Mouse (Mus musculus) left cerebral cortex, postnatal 36 days (tissue): ENCODE results near the gene Sox4. TPM values are rescaled to one million over a fixed set of nuclear protein-coding genes. Genes with fewer than 3 reads are reported as not detected.

Experiments
- DNase-seq, 2 experiments: peaks; one replicate each; pipeline ENCODE4 v3.0.0; 2021 to 2022; ENCODE audit warnings: low spot score in 2 of 2, mixed read lengths in 1 of 2
- intact Hi-C: fragments of 180-260 bp; cut with DNase I; formaldehyde crosslinking; loops from one replicate; pipeline ENCODE4 v1.15.1; 2025
- total RNA-seq, 2 experiments: library from RNA; stranded (reverse); gene quantifications; 2 replicates each; pipeline ENCODE4 v1.2.3; 2021

The Sox4 gene
- 10 to 100 TPM; 21.9 to 24.1 TPM for total RNA-seq

DNA sequence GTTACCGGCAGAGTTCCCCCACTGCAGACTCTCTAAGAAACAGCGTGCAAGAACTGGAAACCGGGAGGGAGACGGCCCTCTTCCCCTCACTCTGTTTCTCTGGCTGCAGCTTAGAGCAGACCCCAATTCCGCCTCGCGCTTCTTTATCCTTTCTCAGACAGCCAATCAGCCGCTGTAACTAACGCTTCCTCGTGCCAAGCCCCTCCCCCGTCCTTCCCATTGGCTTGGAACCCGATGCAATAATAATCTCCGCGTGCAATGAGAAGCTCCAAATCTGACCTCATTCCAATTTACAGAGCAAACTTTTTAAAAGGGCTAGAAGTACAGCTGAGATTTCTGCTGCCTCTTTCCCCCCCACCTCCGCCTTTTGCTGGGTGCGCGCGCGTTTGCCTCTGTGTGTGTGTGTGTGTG, at the start of gene Sox4:
Gene Sox4 (minus strand): TSS at position 133 of the 411 bp plus-strand sequence.
- intact Hi-C loops, result loop anchor here (5.0 to 10.0 kb wide), 2 partner anchors 199 to 411 kb away; no protein-coding TSS in a partner anchor
- peak; percentile 90 to 93 for DNase-seq

GRCm38 (mm10) chr13:28991899-28992664, 38.6 kb upstream of the Sox4 start:
- DNase-seq, result no peak
- intact Hi-C loops, result no loop called here

- no peak for DNase-seq
- intact Hi-C loops, result no loop called here
Observed at GRCm38 (mm10) chr13:28988751-28989703, 35.5 kb upstream of the Sox4 start.

DNA sequence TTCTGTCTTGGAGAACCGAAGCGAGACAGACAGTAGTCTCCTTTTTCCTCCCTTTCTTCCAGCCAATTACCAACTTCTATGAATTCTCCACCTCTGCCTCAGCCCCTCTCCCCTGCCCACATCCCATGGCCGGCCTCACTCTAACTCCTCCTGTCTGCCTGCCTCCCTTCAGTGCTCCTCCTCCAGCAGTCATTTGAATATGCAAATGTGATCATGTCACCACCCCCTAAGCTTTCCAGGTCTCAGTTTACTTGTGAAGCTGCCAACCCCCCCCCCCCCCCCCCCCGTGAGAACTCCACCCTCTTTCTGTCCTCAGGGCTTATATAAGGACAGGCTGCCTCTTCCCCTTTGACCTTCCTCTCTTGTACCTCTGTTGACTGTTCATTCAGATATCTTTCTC, 27.2 kb upstream of the Sox4 start:
- intact Hi-C loops, result no loop called here
- DNase-seq, result no peak

GRCm38 (mm10) chr13:28975011-28975410, 21.5 kb upstream of the Sox4 start:
- intact Hi-C loops, result no loop called here
- no peak for DNase-seq

GRCm38 (mm10) chr13:28974597-28974996, 21.1 kb upstream of the Sox4 start:
- no peak for DNase-seq
- intact Hi-C loops, result no loop called here

DNA sequence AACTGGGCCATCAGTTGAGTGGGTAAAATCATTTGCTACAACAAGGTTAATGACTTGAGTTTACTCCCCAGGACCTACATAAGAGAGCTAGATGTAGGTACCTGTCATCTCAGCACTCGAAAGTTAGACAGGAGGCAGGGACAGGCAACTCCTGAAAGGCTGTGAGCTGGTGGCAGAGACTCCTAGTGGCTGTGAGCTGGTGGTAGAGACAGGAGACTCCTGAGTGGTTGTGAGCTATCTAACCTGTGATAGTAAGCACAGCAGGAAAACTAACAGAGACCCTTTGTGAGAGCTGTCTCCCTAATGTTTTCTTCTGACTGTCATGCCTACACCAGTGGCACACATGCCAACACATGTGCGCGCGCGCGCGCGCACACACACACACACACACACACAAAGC, 7.4 kb upstream of the Sox4 start:
- no peak for DNase-seq
- intact Hi-C loops, result no loop called here

DNA sequence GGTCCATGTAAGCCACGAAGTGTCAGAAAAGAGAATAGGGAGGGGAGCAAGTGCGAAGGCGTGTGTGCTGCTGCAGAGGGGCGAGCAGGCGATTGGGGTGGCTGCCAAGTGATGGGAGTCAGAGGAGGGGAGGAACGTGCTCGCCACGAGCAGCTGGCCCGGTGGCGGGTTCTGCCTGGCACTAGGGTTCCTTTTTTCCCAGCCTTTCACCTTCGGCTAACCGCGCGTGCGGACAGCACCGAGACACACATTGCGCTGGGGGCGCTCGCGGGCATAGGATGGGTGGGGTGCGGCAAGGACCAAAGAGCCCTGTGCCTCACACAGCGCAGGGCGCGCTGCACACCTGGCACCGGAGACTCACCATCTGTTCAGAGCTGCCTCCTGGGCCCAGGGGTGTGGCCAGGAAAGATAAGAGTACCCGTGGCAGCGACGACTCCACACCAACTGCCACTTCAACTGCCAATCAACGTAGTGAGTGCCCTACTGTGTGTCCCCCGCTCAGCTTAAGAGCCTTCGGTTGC, 6.0 kb upstream of the Sox4 start:
- peak; percentile 83 to 85 for DNase-seq
- intact Hi-C loops, result loop anchor here (2.0 to 10.0 kb wide), 4 partner anchors 205 to 875 kb away; no protein-coding TSS in a partner anchor

DNA sequence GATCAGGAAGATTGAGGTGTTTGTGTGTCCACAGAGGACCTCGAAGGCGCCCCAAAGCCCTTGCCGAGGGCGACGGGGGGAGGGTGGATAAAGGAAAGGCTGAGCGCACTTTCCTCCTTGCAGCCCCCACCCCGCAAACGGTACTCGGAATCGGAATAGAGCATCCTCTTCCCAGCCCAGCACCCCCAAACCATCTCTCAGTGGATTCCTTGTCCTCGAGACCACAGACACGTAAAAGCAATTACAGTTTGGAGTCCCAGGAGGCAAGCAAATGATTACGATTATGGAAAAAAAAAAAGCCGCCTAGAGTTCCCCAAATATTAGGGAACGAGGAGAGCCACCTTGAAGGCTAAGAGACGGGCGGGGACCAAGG, 5.5 kb upstream of the Sox4 start:
- intact Hi-C loops, result loop anchor here (2.0 to 10.0 kb wide), 4 partner anchors 204 to 876 kb away; no protein-coding TSS in a partner anchor
- DNase-seq, result no peak

DNA sequence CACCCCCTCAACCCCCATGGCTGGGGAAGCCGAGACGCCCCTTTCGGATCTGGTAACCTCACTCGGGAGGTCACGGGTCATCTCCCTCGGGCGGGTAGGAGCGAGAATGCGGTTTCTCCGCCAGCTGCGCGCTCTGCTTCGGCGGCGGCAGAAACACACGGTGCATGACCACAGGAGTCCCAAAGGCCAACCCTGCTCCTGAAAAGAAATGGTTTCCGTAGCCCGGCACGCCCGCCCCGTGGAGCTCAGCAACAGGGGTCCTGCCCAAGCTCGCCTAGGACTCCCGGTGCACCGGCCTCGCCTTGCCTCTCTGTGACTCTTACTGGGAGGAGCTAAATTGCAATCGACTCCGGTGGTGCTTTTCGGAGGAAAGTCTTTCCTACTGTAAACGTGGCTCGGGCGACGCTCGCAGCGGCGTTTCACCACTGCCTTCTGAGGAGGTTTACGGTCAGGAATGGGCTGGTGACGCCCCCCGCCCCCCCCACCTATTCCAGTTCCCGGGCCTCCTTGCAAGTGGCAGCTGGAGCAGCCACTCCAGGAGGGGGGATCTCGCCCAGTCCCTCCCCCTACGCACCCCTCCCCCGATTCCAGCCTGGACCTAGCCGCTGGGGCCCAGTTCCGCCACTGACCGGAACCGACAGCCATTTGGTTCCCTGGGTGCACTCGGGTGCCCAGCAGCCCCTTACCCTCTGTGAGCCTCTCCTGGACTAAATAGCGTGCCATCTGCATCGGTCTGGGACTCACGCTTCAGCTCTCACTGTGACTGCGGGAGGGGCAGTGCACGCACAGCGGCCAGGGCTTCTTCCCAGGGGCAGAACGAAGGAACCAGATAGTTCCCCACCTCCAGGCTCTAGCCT, 4.9 kb upstream of the Sox4 start:
- intact Hi-C loops, result loop anchor here (1.0 to 10.0 kb wide), 5 partner anchors 58 to 876 kb away; no protein-coding TSS in a partner anchor
- peak; percentile 75 to 79 for DNase-seq

DNA sequence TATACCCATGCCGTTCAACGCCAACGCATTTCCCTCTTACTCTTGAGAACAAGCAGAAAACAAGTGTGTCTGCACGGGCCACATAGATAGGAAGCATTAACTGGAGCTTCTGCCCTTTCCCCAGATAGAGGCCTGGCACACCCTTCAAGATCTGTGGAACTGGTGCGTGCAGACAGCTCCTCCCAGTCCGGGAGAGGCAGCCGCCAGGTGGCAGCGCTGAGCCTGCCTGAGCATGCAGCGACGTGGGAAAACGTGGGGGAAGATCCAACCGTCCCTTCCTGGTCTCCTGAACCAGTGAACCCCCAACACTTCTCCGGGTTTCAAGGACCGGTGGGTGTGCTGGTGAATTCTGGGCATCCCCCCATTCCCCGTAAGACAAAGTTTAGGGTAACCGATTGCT, 4.3 kb upstream of the Sox4 start:
- peak; percentile 93 to 94 for DNase-seq
- intact Hi-C loops, result loop anchor here (1.0 to 10.0 kb wide), 5 partner anchors 59 to 877 kb away; no protein-coding TSS in a partner anchor

DNA sequence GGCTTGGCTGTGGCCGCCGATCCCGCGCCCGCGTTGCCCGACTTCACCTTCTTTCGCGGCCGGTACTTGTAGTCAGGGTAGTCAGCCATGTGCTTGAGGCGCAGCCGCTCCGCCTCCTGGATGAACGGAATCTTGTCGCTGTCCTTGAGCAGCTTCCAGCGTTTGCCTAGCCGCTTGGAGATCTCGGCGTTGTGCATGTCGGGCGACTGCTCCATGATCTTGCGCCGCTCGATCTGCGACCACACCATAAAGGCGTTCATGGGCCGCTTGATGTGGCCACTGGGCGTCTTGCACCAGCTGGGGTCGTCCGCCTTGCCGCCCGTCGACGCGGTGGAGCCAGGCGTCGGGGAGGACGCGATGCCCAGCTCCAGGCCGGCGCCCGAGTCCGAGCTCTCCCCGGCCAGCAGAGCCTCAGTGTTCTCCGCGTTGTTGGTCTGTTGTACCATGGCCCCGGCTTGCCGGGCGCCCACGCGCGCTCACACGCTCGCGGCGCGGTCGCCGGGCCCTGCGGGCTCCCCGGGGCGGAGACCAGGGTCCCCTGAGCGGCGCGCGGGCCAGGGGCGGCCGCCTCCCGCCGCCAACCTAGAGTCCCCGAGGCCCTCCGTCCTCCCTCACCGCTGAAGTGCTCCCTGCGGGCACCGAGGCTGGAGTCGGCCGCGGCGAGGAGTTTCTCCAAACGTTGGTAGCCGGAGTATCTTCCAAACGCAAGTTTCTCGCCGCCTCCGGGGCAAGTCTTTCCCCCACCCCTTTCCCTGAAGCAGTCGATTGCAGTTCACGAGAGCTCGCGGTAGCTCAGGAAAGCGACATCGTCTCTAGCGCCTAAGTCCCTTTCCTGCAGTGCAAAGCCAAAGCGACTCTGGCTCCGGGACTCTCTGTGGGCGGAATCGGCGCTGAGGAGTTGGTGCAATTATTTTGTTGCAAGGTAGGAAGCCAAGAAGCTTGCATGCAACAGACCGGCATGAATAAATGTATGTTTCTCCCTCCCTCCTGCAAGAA, 639 bp downstream of the Sox4 start:
- intact Hi-C loops, result loop anchor here (5.0 to 10.0 kb wide), 2 partner anchors 198 to 411 kb away; no protein-coding TSS in a partner anchor
- peak; percentile 73 to 78 for DNase-seq

DNA sequence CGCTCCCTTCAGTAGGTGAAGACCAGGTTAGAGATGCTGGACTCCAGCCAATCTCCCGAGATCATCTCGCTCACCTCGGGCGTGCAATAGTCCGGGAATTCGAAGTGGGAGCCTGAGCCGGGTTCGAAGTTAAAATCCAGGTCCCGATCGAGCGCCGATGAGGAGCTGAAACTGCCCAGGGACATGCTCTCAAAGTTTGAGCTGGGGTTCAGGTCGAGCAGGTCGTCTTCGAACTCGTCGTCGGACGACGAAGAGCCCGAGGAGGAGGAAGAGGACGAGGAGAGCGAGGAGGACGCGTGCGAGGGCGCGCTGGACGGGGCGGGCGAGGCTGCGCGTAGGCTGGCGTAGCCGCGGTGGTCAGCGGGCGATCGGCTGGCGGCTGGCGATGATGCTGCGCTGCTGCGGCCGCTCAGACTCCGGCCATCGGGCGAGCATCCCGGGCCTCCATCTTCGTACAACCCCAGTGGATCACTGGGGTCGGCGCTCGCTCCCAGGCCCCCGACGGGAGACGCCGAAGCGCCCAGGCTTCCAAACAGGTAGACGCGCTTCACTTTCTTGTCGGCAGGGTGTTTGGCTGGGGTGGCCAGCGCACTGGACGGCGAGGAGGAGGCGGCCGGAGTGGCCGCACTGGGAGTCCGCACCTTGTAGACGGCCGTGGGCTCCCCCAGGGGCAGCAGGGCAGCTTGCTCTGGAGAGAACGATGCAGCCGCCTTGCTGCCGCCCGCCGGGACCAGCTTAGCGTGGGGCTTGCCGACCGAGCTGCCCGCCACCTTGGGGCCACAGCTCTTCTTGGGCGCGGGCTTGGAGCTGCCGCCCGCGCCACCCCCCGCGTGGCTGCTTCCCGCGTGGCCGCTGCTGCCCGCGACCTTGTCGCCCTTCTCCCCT, 1.6 kb downstream of the Sox4 start:
- peak in 1 of 2 experiments; percentile 52 for DNase-seq
- intact Hi-C loops, result loop anchor here (2.0 to 10.0 kb wide), 3 partner anchors 197 to 533 kb away; no protein-coding TSS in a partner anchor

DNA sequence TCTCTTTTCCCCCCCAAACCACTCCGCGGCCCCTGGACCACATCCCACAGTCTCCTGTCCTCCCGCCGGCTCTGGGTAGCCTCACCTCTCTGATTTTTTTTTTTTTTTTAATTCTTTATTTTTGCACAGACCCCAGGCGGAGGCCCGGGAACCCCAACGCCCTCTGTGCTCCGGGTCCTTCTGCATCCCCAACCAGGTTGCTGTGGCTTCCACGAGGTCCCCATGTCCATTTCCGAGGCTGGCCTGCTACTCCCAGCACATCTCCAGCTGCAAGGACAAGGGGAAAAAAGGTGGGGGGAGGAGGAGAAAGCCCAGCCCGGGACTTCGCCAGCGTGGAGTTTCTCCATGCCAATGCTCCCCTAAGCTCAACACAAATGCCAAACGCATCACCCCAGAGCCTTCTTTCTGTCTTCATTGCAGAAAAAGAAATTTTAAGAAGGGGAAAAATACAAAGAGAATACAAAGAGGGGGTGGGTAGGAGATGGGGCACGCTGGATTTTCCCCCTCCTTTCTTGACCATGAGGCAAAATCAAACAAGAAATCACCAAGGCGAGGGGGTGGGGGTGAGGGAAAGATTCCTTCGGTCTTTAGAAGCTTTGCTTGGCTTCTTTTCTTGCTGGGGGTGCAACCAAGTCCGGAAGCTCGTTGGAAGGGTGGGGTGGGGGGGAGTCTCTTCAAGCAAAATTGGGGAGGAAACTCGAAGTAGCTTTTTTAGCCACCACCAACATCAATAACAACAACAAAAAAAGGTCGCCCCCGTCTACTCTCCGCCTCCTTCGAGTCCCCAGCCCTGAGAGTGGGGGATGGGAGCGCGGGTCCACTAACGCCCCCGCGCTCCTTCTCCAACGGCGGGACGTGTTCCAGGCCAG, 2.7 kb downstream of the Sox4 start:
- DNase-seq, result peak; percentile 59 to 65
- intact Hi-C loops, result loop anchor here (2.0 to 10.0 kb wide), 3 partner anchors 196 to 532 kb away; no protein-coding TSS in a partner anchor

DNA sequence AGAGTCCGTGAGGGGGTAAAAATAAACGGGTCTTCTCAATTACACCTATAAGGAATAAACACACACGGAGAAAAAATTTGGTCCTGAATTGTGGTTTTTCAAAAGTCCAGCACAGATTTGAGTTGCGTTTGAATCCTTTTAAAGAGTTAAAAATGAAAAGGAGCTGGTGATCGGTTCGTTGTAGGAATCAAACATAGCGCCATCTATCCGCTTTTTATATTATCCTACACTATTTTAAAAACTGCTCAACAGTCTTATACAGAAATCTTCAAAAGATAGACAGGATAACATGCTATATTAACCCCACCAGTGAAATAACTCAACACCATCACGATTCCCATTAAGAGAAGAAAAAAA, 3.3 kb downstream of the Sox4 start:
- intact Hi-C loops, result loop anchor here (2.0 to 10.0 kb wide), 3 partner anchors 195 to 531 kb away; no protein-coding TSS in a partner anchor
- DNase-seq, result no peak
